Mouse (Mus musculus) megakaryocyte-erythroid progenitor cell, adult 5-6 weeks (primary cell): ENCODE results near the gene Nebl. TPM values are rescaled to one million over a fixed set of nuclear protein-coding genes. Genes with fewer than 3 reads are reported as not detected.

ENCODE experiments used
- ATAC-seq: replicated peaks from 2 replicates; pipeline ENCODE4 v1.8.0; 2016; ENCODE audit warnings: mild to moderate bottlenecking, inconsistent platforms; ENCODE audit not compliant: severe bottlenecking, poor library complexity, low FRiP score, low TSS enrichment
- total RNA-seq, 2 experiments: library from RNA; stranded (forward) in 1 of 2; stranded (reverse) in 1 of 2; fragments of 200-1000, 215-1000 nt in 1 of 2; fragments of >200 nt in 1 of 2; fragmentation: Nextera tagmentation in 1 of 2; gene quantifications; 2 replicates each; pipeline ENCODE4 v1.2.3; 2014 to 2017

Gene Nebl
- total RNA-seq, 2 experiments from 2014 or later: 0.28 TPM; not detected in 1

DNA sequence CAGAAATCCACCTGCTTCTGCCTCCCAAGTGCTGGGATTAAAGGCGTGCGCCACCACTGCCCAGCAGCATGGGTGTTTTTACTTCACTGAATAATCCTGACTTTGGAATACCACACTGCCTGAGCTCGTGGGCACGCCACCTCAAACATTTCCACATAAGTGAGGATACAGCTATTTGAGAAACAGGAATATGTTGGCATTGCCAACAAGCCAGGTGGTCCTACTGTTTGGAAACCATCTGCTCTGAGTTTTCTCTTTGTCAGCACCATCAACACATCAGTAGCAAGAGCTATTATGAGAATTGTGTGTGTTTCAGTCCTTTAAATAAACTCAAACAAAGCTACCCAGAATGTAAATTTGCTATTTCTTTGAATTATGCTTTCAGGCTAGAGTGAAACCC lies 192.8 kb downstream of the Nebl start:
- ATAC-seq: no peak

DNA sequence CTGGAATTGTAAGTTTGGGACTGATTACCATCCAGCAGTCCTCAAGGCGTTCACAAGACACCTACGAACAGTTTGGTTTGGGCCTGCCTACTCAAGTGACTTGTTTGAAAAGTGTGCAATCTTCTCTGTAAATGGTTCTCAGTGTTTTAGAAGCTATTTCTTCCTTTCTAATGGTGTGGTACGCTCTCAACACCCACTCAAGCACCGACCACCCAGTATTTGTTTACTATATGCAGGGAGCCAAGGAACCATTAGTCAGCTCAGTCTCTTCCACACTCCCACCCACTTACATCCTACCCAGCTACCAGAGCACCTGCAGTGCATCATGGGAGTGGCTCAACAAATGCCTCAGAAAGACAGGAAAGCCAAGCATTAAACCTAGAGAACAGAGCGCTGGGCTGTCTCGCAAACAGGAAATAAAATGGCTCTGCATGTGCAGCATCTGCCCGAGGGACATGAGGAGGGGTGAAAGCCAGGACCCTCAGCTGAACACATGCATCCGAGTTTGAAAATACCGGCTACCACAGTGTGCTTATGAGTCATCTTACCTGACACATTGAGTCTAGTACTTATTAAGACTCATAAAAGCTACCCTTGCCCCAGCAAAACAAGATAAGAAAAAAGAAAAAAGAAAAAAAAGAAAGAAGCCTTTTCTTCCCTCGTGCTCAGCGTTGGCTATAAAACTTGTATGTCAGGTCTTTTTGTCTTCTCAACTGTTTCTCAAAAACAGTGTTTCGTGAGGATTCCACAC lies 199.7 kb downstream of the Nebl start:
- ATAC-seq: no peak

DNA sequence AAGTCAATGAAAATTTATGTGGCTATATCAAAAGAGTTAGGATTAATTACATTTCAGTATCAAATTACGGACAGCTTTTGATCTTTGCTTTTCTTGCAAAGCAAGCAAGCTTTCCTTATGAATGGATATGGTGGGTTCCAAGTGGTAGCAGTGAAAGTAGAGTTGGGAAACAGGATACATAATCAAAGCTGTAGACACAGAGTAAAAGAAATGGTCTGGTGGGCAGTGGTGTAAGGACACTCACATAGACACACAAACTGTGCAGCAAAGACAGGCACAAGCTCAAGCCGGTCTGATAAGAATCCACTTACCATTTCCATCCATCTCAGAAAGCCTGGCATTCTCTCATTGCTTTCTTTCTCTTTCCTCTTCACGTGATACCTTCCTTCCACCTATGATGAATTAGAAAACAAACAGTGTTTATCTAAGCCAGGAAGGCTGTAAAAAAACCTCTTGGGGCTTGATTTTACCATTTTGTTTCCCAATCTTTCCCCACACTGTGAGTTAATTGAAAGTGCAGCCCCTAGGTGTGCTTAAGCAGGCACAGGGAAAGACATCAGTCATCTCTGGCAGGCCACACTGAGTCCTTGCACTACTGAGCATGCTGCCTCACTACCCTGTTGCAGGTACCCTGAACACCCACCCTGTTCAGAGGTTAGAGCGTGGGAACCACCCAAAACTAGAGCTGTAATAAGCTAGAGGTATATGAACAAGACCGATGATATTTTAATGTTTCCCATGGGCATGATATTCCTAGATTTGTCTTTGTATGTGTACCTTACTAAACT lies 205.3 kb downstream of the Nebl start:
- no peak for ATAC-seq

DNA sequence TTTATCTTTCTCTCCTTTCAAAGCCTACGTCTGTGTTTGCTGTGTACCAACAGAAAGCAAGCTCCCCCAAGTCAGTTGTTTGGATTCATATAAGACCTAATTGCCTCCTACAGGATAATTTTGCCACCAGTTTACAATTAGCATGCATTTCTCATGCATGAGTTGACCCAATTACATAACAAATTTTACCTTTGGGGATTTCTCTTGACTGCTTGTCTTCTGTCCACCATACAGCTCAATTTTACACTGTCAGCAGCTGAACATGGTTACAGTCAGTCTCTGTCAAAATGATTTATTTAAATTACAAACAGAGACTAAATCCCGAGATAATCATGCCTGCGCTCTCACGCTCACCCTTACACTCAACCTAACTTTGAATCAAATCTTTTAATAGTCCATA lies 206.1 kb downstream of the Nebl start:
- ATAC-seq: no peak

DNA sequence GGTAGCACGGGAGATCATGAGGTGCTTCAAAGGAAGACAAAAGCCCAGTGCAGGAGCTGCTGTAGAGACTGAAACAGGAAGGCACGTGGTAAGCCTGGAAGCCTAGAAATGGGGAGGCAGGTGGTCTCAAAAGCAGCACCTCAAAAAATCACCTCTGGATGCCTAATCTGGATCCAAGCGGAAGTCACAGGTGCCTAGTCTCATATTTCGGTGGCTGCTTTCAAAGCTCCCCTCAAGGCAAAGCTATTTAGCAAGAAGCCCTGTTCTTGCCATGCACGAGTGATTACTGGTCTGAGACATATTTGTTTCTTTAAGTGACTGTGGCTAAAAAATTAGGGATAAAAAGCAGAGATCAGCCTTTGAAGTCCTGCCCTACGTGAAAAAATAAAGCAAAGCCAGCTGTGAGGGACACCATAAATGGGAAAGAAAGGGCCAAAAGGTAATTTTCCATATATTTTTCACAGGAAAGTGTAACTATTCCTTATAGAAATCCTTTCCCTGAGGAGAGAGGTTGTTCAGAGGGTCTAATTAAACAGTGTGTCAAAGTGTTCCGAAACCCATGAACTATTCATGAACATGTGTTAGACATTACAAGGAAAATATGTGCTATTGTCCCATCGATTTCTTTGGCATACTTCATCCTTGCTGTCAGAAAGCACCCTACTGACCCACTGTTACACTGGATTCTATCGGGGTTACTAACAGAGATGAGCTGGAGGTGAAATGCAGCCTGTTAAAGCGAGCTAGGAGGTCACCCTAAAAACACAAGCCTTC lies 206.9 kb downstream of the Nebl start:
- ATAC-seq: no peak

DNA sequence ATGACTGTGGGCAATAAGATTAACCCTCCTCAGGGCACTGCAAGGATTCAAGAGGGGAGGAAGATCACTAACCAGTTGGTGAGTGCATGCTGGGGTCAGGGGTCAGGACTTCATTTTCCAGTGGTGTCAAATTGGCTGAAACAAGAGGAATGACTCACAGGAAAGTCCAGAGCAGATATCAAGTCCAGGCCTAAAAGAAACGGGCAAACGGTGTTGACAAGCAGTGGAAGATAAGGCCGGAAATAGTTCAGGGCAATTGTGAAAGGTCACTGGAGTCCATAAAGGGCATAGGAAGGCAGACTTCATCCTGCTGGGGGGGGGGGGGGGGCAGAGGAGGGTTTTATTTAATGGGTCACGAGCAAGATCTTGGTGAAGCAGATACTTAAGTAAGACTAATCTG lies 207.5 kb downstream of the Nebl start:
- ATAC-seq: no peak

DNA sequence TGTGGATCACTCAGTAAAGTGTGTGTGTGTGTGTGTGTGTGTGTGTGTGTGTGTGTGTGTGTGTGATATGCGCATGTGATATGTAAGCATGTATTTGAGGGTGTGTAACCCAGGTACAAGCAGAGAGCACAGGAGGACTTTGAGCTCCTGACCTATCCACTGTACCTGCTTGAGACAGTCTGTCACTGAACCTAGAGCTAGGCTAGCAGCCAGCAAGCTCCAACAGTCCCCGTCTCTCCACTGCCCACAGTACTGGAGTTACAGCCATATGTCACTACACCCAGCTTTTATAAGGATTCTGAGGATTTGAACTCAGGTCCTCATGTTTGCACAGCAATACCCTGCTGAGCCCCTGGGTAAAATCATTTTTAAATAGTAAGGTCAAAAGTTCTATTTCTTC lies 215.6 kb downstream of the Nebl start:
- no peak for ATAC-seq

DNA sequence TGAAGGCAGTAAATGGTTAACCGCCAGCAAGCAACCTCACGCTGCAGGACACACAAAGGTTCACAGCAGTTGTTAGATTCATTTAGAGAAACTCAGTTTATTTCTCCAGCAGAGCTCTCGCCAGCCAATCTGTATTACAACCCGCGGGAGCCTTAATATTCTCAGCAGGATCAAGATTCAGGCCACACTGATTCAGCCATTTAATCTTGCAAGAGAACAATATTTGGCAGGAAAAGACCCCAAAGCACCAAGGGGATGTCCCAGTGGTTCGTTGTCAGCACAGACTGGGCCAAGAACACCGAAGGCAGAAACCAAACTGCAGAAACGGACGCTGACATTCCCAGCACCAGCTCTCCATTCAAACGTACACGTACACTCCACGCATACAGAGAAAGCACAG lies 216.5 kb downstream of the Nebl start:
- no peak for ATAC-seq

DNA sequence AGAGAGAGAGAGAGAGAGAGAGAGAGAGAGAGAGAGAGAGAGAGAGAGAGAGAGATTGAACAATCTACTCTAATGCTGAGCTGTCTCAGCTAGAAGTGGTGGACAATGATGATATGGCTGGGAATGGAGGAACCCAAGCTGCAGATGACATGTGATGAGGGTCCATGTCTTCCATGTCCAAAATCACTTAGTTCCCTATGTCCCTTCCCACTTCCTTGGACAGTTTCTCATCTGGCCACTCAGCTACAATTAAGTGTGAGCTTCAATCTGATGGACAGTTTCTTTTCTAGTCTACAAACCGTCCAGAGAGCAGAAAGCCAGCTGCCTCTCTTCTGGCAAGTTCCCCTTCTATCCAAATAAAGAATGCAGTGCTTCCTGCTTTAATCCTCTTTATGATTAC lies 221.3 kb downstream of the Nebl start:
- ATAC-seq: no peak

DNA sequence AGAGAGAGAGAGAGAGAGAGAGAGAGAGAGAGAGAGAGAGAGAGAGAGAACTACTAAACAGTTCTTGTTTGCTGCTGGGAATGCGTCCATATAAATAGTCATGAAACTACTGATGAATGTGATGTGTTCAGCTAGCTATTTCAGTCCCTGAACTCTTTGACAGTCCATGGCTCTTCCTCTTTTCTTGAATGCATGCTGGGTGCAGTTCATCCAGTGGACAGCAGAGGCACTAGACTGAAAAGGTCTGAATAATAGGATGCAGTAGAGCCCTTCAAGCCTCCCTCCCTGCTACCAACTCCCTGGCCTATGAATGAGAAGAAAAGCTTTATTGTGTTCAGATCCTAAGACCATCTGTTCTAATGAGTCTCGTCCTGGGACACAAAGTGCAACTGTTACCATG lies 223.9 kb downstream of the Nebl start:
- ATAC-seq: no peak

DNA sequence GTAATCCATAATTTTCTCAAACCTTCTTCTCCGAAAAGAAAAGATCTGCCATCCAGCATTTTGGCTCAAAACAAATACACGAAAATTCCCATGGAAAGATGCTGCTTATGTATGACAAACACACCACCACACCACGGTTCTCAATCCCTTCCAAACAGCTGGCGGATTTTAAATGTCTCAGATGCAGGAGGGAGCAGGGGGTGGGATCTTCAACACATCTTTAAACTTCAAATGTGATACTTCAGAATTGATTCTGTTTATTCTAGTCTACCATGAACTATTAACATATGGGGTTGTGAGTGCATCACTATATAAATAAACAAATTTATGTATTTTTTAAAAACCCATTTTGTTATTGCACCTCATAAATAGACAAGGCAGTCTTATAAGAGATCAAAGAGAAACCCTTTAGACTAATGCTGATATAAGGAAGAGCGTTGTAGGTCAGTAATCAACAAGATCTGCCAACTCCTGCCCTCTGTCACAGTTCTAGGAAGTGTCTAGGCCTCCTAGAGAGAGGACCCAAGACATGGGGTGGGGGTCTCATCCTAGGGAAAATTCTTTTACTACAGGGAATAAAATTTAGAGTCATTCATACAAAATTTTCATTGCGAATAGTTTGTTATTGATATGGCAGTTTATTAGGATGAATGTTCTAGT lies 227.0 kb downstream of the Nebl start:
- no peak for ATAC-seq

DNA sequence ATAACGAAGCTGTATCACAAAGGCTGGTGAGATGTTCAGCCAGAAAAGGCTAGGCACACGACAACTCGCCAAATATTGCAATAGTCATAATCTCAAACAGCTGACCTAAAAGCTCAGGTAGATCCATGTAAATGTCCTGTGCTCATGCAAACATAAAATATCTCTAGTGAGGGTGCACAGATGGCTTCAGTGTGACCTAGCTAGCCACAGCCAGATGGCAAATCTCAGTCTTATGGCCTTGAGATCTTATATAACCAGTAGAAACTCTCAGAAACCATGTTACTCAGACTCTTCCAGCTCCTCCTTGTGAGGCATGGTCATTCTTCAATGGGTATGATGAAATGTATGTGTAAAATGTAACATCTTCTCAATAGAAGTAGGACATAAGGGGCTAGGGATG lies 230.2 kb downstream of the Nebl start:
- ATAC-seq: no peak

DNA sequence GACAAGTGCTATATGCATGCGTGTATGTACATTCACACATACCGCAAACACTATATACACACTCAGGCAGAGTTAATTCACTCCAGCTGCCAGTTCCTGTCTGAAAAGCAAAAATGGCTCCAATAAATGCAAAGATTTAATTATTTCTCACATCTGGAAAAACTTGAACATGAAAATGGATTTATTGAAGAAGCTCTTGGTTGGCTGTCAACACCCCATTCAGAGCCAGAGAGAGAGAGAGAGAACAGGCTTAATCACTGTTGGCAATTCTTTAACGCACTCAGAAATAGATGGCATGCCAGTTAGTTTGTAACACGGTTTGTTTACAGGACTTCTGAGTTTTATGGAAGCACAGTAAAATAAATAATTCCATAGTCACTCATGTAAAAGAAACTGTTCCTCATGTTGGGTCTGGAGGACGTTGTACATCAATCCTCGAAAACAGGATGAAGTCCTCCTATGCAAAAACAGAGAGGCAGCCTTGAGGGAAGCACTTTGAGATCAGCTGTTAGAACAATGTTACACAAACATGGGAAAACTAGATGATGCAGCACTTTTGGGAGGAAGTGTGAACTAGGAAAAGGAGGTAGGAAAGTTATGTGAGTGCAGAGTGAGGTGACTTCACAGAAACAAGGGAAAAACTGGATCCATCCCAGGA lies 265.6 kb downstream of the Nebl start:
- ATAC-seq: no peak

DNA sequence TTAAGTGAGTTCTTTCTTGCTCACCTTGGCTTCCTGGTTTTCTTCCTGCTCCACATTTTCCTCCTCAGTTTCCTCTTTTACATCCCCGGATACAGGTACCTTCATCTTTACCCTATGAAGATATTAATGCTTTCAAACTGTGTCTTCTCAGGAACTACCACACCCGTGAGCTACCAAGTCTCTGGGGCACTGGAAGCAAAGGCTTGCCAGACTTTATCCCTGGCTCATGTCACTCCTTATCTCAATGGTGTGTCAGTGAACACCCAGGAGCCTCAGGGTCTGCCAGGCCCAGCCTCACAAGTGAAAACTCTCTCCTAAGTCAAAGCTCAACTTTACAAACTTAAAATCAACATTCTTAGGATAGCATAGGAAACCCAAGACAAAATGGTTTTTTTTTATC lies 270.8 kb downstream of the Nebl start:
- no peak for ATAC-seq

DNA sequence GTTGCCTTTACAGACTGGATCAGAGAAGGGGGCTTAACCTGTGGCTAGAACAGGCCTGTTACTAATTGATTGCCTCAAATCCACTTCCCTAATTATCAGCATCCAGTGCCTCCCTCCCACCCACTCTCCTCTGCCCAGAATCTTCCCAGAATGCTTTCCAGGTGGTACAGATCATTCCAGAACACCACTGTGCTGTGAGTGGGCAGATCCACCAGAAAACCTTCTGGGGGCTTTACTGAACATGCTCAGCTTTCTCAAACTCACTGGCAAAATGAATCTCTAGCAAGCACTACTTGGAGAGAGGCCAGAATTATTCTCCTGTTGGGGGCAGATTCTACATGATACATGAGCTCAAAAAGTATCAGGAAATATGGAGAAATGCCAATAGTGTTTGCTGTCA lies 277.6 kb downstream of the Nebl start:
- ATAC-seq: no peak

DNA sequence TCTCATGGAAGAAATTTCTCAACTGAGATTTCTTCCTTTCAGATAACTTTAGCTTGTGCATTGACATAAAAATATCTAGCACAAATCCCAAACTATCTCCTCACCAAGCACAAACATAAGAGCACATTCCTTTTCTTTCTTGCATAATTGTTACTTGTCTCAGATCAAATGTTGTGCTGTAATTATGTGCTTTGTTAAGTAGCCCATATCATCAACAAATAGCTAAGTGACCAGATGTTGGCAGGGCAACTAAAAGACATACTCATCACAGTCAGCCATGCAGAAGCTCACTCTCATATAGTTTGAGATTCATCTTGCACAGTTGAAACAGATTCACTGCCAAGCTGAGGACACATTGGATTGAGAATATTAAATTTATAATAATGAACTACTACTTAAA lies 282.9 kb downstream of the Nebl start:
- no peak for ATAC-seq

DNA sequence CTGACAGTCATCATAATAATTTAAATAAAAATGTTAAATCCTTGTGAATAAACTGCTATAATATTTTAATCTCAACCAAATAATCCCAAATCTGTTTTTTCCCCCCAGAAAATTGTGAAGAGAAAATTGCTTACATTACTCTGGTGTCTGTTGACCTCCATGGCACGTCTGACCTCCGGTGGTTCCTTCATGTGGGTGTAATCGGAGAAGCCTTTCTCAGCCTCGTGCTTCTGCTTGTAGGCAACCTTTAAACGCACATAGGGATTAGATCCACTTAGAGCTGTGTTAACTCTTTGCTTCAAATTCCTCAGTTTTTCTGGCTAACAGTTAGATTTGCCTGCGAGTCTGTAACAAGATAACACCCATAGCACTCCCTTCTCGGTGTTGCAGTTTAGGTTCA lies 287.7 kb downstream of the Nebl start:
- no peak for ATAC-seq

DNA sequence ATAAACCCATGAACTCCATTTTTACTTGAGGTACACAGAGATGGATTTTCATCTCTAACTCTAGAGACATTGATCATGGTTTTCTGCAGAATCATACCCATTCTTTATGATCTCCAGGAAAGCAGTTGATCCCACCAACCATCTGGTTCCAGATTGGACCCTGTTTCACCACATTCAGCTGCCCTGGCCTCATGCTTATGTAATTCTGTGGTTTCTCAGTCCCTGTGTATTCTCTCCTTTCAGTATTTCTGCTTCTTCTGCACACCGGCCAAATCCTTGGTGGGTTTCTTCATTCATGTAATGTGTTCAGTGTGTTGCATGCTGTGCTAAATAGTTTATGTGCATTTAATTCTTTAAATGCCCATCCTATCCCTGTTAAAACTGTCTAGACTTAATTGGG lies 292.9 kb downstream of the Nebl start:
- ATAC-seq: no peak

DNA sequence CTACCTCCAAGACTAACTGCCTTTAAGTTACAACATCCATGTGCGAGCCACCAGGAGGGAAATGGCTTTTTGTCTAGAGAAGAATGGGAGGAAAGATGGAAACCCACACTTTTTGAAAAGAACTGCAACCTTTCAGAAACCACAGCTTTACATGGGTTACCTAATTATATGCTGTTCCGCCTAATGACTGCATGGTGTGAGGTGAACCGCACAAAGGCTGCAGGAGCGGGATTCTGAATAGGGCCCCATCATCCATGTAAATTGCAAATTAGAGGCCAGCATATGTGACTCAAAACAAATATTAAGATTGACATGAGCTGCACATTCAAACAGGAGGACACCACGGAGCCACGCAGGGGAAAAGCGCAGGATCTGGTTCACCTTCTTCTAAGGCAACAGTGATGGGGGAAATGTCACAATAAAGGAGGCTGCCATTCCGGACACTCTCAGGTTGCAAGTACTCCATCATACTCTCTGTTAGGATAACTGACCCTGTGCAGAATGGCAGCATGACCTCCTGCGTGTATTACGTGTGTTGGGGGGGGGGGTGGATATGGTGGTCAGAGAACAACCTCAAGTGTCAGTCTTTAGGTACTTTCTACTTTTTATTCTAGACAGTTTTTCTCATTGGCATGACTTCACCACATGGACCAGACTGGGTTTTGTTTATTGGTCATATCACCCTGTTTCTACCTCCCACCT lies 294.4 kb downstream of the Nebl start:
- ATAC-seq: no peak
